23 mouse cellular contexts compared by ENCODE assay signal in genomic region chr15:27565626-27566185, GRCm38 (mm10).
DNase-seq lines count a peak whose midpoint lies in the region; ATAC-seq and TF ChIP-seq lines count a peak whose summit lies in the region.
"Had no signal": no experiment of that assay in that cellular context is flagged by ENCODE, and none has a peak within 500 bp of the region (broad histone marks: within the 10 kb centered on the region; RNA-seq: fewer than 3 reads in every experiment).

No protein-coding gene starts in this region.

- no peak for DNase-seq in frontal cortex, postnatal 25 days (ENCODE audit: low spot score in 2 of 2)
- peak; percentile 37 for DNase-seq in layer of hippocampus, adult 11-12 months (ENCODE audit: low spot score)
- DNase-seq in layer of hippocampus, adult 9-10 months (ENCODE audit: low spot score): no peak
- DNase-seq in brain, adult 2 months (ENCODE audit: low read depth, low spot score): peak; percentile 85
- DNase-seq in kidney, adult 18-20 months: no peak
- DNase-seq in liver: no peak
- DNase-seq: heart, adult 18-20 months; heart, postnatal 36 days; kidney, adult 9 months; kidney, postnatal 36 days; retina, postnatal 1 day; thymus, adult 2 months had no signal

- ATAC-seq in frontal cortex, adult (ENCODE audit: low TSS enrichment): peak; percentile 64
- ATAC-seq: forebrain, embryonic 15.5 days had no signal

- H3K27ac ChIP-seq in cortical plate, adult 2 months (ENCODE audit: insufficient read depth, low read length): 0 out of 2 replicates have a peak overlapping the region, but pooled peaks have one; percentile 21
- H3K27ac ChIP-seq: embryonic facial prominence, embryonic 13.5 days; forebrain, embryonic 15.5 days; heart, embryonic 13.5 days; limb, embryonic 12.5 days; liver, embryonic 14.5 days; lung, embryonic 15.5 days; macrophage; midbrain, embryonic 10.5 days; stomach, embryonic 15.5 days had no signal

- no peak for TF ChIP-seq POLR2A in cortical plate, adult 2 months (IDR thresholded peaks at IDR 0.05; ENCODE audit: extremely low read depth, insufficient read depth, low read length)

- H3K4me1 ChIP-seq in cortical plate, adult 2 months (ENCODE audit: control insufficient read depth, insufficient read depth, low read length): peaks cover 11% of the 10 kb centered on the region
- H3K4me1 ChIP-seq: heart, embryonic 13.5 days; lung, embryonic 15.5 days; midbrain, embryonic 10.5 days; stomach, embryonic 15.5 days had no signal

- H3K4me3 ChIP-seq in cortical plate, adult 2 months (ENCODE audit: insufficient read depth, low read length): no peak overlapping the region
- H3K4me3 ChIP-seq: embryonic facial prominence, embryonic 13.5 days; forebrain, embryonic 15.5 days; heart, embryonic 13.5 days; limb, embryonic 12.5 days; lung, embryonic 15.5 days; midbrain, embryonic 10.5 days; stomach, embryonic 15.5 days had no signal

- no peak for TF ChIP-seq CTCF in cortical plate, adult 2 months (IDR thresholded peaks at IDR 0.05; ENCODE audit: extremely low read depth, insufficient read depth, low read length)

Comparison
In these comparisons a context has a peak if more than half of its experiments do, and no peak if none do; other contexts are left out.
1. DNase-seq: peak in layer of hippocampus, adult 11-12 months (single experiment) and brain, adult 2 months (single experiment); none in frontal cortex, postnatal 25 days (0 of 2), layer of hippocampus, adult 9-10 months (single experiment), kidney, adult 18-20 months (single experiment) and liver (single experiment).